Mouse (Mus musculus): ENCODE measurements at regions not wholly inside any gene's neighbourhood (a gene's known extent, or its start where the extent isn't known, plus 50 kb on each side); places are given as distances from the start of the nearest gene placed in this dataset.
A peak's percentile ranks its signal among the peaks of the same experiment; 100 is the strongest.

DNA sequence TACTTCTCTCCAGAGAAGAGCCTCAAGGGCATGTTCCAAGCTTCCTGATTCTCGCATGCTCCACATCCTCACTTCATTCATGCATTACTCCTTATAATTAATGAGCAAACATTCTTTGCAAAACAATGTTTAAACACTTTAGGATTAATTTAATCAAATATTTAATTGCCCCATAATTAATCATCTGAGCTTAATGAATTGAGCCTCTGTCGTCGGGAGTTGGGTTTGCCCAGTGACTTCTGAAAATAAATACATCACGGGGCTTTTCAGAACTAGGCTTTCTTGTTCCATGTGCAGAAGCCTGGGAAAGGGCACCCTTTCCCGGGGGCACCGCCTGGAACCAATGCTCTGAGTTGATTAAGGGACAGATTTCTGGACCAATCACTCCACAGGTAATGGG, 135.1 kb downstream of the Wscd1 start:
- no peaks in the 10 kb centered on the region for H3K4me1 ChIP-seq (ENCODE audit: control insufficient read depth, insufficient read depth, low read length)
- H3K27me3 ChIP-seq (ENCODE audit: control insufficient read depth, insufficient read depth, low read length), result no peaks in the 10 kb centered on the region
- H3K27ac ChIP-seq (replicated peaks; ENCODE audit: low read depth, low read length), result no peak overlapping the region
- no peaks in the 10 kb centered on the region for H3K36me3 ChIP-seq (replicated peaks; ENCODE audit: control insufficient read depth, insufficient read depth, low read depth, low read length)
- no peaks in the 10 kb centered on the region for H3K9me3 ChIP-seq (replicated peaks; ENCODE audit: control insufficient read depth, low read length)
- DNase-seq (ENCODE audit: low spot score) (no peak), ATAC-seq (replicated peaks; ENCODE audit: insufficient number of reproducible peaks, low FRiP score, low TSS enrichment, low read depth) (no peak)
- H3K4me2 ChIP-seq (ENCODE audit: low read depth, low read length), result no peak overlapping the region
- no peak overlapping the region for H3K4me3 ChIP-seq (ENCODE audit: low read depth, low read length)
- 74% methylated on average over 6 of the region's 6 CpGs for WGBS
- no peak overlapping the region for H3K9ac ChIP-seq (replicated peaks; ENCODE audit: low read length)

DNA sequence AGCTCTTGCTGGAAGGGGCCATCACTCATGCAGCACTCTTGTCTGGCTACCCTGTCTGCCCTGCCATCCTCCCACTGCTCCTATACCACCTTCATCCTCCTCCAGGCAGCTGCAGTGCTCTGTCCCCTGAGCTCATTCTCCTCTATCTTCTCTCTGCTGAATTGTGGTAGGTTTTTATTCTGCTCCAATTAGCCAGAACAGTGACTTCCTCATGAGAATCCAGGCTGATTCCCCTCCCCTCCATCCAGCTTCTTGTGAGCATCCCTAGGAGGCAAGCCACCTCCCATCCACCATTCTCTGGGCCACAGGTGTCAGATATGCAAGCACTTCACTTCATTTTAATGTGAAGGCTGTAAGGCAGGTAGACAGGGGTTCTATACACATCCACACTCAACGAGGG, 132.1 kb downstream of the Wscd1 start:
- Histone ChIP-seq H3K36me3 (replicated peaks; ENCODE audit: control insufficient read depth, insufficient read depth, low read depth, low read length) (no peaks in the 10 kb centered on the region), H3K27me3 (ENCODE audit: control insufficient read depth, insufficient read depth, low read length) (no peaks in the 10 kb centered on the region), H3K9ac (replicated peaks; ENCODE audit: low read length) (no peak overlapping the region), H3K27ac (replicated peaks; ENCODE audit: low read depth, low read length) (no peak overlapping the region), H3K4me3 (ENCODE audit: low read depth, low read length) (no peak overlapping the region), H3K9me3 (replicated peaks; ENCODE audit: control insufficient read depth, low read length) (no peaks in the 10 kb centered on the region), H3K4me1 (ENCODE audit: control insufficient read depth, insufficient read depth, low read length) (no peaks in the 10 kb centered on the region), H3K4me2 (ENCODE audit: low read depth, low read length) (no peak overlapping the region)
- DNase-seq (ENCODE audit: low spot score) (no peak), ATAC-seq (replicated peaks; ENCODE audit: insufficient number of reproducible peaks, low FRiP score, low TSS enrichment, low read depth) (no peak)
- 72% methylated on average over 1 of the region's 1 CpGs for WGBS

DNA sequence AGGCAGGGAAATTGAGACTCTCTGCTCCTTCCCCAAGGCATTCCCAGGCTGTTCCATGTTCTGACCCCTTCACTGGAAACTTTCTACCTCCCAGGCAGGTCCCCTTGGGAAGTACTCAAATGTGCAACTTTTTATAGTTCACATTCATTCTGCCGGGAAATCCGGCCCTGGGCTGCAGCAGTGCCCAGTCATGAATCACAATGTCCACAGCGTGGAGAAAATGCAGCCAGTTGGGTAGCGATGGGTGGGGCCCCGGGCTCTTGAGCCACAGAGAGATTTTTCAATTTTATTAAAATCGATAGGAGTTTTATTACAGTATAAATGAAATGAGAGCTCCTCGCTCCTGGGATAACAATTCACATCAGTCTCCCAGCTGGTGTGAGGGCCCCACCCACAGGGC, 121.6 kb downstream of the Wscd1 start:
- 76% methylated on average over 7 of the region's 7 CpGs for WGBS
- Histone ChIP-seq H3K4me1 (ENCODE audit: control insufficient read depth, insufficient read depth, low read length) (no peaks in the 10 kb centered on the region), H3K27ac (replicated peaks; ENCODE audit: low read depth, low read length) (no peak overlapping the region)

DNA sequence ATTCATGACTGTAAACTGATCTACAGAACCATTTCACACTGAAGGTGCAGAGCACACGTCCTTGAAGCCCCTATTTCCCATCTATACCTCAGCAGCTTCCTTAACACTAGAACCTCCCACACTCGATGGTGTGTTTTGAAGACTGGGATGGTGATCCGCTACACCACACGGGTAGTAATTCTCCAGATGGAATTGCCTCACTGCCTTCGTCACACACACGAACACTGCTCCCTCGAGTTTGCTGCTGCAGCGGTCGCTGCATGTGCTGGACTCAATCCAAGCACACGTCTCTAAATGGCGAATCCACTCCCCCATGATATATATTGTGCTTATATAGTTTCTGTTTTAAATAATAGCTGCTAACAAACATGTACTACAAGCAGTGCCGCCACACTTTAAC, 117.0 kb downstream of the Wscd1 start:
- H3K27me3 ChIP-seq (ENCODE audit: control insufficient read depth, insufficient read depth, low read length), result no peaks in the 10 kb centered on the region
- DNase-seq (ENCODE audit: low spot score) (no peak), ATAC-seq (replicated peaks; ENCODE audit: insufficient number of reproducible peaks, low FRiP score, low TSS enrichment, low read depth) (no peak)
- no peaks in the 10 kb centered on the region for H3K36me3 ChIP-seq (replicated peaks; ENCODE audit: control insufficient read depth, insufficient read depth, low read depth, low read length)
- no peak overlapping the region for H3K9ac ChIP-seq (replicated peaks; ENCODE audit: low read length)
- H3K4me3 ChIP-seq (ENCODE audit: low read depth, low read length), result no peak overlapping the region
- H3K4me1 ChIP-seq (ENCODE audit: control insufficient read depth, insufficient read depth, low read length), result no peaks in the 10 kb centered on the region
- H3K4me2 ChIP-seq (ENCODE audit: low read depth, low read length), result no peak overlapping the region
- 87% methylated on average over 12 of the region's 12 CpGs for whole genome bisulfite sequencing
- H3K9me3 ChIP-seq (replicated peaks; ENCODE audit: control insufficient read depth, low read length), result no peaks in the 10 kb centered on the region
- H3K27ac ChIP-seq (replicated peaks; ENCODE audit: low read depth, low read length), result no peak overlapping the region

More for the DNA sequence above, 121.6 kb downstream of the Wscd1 start:
- Histone ChIP-seq H3K4me3 (ENCODE audit: low read depth, low read length) (no peak overlapping the region), H3K9ac (replicated peaks; ENCODE audit: low read length) (no peak overlapping the region), H3K9me3 (replicated peaks; ENCODE audit: control insufficient read depth, low read length) (no peaks in the 10 kb centered on the region), H3K36me3 (replicated peaks; ENCODE audit: control insufficient read depth, insufficient read depth, low read depth, low read length) (no peaks in the 10 kb centered on the region), H3K27me3 (ENCODE audit: control insufficient read depth, insufficient read depth, low read length) (no peaks in the 10 kb centered on the region), H3K4me2 (ENCODE audit: low read depth, low read length) (no peak overlapping the region)
- DNase-seq (ENCODE audit: low spot score) (no peak), ATAC-seq (replicated peaks; ENCODE audit: insufficient number of reproducible peaks, low FRiP score, low TSS enrichment, low read depth) (no peak)

DNA sequence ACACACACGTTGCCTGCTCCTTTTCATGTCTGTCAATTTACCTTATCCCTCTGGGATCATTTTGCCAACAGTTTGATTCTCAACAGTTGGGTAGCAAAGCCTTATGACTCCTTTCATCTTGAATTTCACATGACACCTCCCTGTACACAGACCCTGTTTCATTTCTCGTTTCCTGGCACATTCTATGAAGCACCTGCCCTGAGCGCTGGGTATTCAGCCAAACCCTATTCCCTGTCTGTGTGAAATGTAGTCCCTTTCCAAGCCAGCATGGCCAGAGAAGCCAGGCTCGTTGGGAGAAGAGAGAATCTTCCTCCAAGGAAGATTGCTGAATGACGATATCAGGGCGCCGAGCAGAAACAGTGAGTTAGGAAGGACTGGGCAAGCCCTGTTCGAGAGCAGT, 108.2 kb downstream of the Wscd1 start:
- H3K4me2 ChIP-seq (ENCODE audit: low read depth, low read length), result no peak overlapping the region
- no peaks in the 10 kb centered on the region for H3K27me3 ChIP-seq (ENCODE audit: control insufficient read depth, insufficient read depth, low read length)
- H3K4me1 ChIP-seq (ENCODE audit: control insufficient read depth, insufficient read depth, low read length), result no peaks in the 10 kb centered on the region
- no peaks in the 10 kb centered on the region for H3K36me3 ChIP-seq (replicated peaks; ENCODE audit: control insufficient read depth, insufficient read depth, low read depth, low read length)
- H3K27ac ChIP-seq (replicated peaks; ENCODE audit: low read depth, low read length), result no peak overlapping the region
- no peak overlapping the region for H3K9ac ChIP-seq (replicated peaks; ENCODE audit: low read length)
- DNase-seq (ENCODE audit: low spot score) (no peak), ATAC-seq (replicated peaks; ENCODE audit: insufficient number of reproducible peaks, low FRiP score, low TSS enrichment, low read depth) (no peak)
- no peaks in the 10 kb centered on the region for H3K9me3 ChIP-seq (replicated peaks; ENCODE audit: control insufficient read depth, low read length)
- no peak overlapping the region for H3K4me3 ChIP-seq (ENCODE audit: low read depth, low read length)
- 85% methylated on average over 8 of the region's 8 CpGs for WGBS

DNA sequence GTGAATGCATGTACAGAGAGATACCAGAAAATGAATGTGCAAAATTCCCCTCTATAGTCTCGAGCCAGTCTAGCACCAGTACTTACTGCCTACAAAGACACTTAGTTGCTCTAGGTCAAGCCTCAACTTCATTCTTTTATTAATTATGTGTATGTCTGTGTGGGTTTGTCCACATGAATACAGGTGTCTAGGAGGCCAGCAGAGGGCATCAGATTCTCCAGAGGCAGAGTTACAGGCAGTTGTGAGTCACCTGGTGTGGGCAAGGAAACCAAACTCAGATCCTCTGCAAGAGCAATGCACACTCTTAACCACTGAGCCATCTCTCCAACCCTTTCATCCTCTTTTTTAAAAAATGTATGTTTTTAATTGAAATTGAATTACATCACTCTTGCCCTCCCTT, 105.8 kb downstream of the Wscd1 start:
- ATAC-seq (replicated peaks; ENCODE audit: insufficient number of reproducible peaks, low FRiP score, low TSS enrichment, low read depth) (no peak), DNase-seq (ENCODE audit: low spot score) (no peak)
- WGBS, result 86% methylated on average over 1 of the region's 1 CpGs
- no peak overlapping the region for H3K4me3 ChIP-seq (ENCODE audit: low read depth, low read length)
- H3K36me3 ChIP-seq (replicated peaks; ENCODE audit: control insufficient read depth, insufficient read depth, low read depth, low read length), result no peaks in the 10 kb centered on the region
- no peak overlapping the region for H3K9ac ChIP-seq (replicated peaks; ENCODE audit: low read length)
- no peak overlapping the region for H3K4me2 ChIP-seq (ENCODE audit: low read depth, low read length)
- no peaks in the 10 kb centered on the region for H3K4me1 ChIP-seq (ENCODE audit: control insufficient read depth, insufficient read depth, low read length)
- no peaks in the 10 kb centered on the region for H3K27me3 ChIP-seq (ENCODE audit: control insufficient read depth, insufficient read depth, low read length)
- no peaks in the 10 kb centered on the region for H3K9me3 ChIP-seq (replicated peaks; ENCODE audit: control insufficient read depth, low read length)
- H3K27ac ChIP-seq (replicated peaks; ENCODE audit: low read depth, low read length), result no peak overlapping the region

DNA sequence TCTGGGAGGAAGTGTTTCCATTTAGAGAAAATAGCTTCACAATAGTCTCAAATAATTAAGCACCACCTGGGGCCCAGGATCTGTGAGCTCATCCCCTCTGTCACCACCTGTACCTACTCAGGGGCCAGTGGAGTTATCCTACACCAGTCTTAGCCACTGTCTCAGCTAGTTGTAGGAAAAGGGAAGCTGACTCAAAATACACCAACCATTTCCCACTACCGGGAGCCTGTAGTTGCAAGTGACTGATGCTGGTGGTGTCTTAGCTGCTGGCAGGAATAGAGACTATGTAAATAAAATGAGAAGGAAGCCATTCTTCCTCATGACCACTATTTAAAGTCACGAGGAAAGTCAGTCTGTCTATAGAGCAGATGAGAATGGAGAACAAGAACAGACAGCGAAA, 105.3 kb downstream of the Wscd1 start:
- H3K4me2 ChIP-seq (ENCODE audit: low read depth, low read length), result no peak overlapping the region
- no peak overlapping the region for H3K9ac ChIP-seq (replicated peaks; ENCODE audit: low read length)
- 86% methylated on average over 3 of the region's 3 CpGs for WGBS
- no peak for ATAC-seq (replicated peaks; ENCODE audit: insufficient number of reproducible peaks, low FRiP score, low TSS enrichment, low read depth)
- H3K27me3 ChIP-seq (ENCODE audit: control insufficient read depth, insufficient read depth, low read length), result no peaks in the 10 kb centered on the region
- no peak overlapping the region for H3K4me3 ChIP-seq (ENCODE audit: low read depth, low read length)
- H3K4me1 ChIP-seq (ENCODE audit: control insufficient read depth, insufficient read depth, low read length), result no peaks in the 10 kb centered on the region
- H3K36me3 ChIP-seq (replicated peaks; ENCODE audit: control insufficient read depth, insufficient read depth, low read depth, low read length), result no peaks in the 10 kb centered on the region
- no peak overlapping the region for H3K27ac ChIP-seq (replicated peaks; ENCODE audit: low read depth, low read length)
- no peaks in the 10 kb centered on the region for H3K9me3 ChIP-seq (replicated peaks; ENCODE audit: control insufficient read depth, low read length)
- no peak for DNase-seq (ENCODE audit: low spot score)

DNA sequence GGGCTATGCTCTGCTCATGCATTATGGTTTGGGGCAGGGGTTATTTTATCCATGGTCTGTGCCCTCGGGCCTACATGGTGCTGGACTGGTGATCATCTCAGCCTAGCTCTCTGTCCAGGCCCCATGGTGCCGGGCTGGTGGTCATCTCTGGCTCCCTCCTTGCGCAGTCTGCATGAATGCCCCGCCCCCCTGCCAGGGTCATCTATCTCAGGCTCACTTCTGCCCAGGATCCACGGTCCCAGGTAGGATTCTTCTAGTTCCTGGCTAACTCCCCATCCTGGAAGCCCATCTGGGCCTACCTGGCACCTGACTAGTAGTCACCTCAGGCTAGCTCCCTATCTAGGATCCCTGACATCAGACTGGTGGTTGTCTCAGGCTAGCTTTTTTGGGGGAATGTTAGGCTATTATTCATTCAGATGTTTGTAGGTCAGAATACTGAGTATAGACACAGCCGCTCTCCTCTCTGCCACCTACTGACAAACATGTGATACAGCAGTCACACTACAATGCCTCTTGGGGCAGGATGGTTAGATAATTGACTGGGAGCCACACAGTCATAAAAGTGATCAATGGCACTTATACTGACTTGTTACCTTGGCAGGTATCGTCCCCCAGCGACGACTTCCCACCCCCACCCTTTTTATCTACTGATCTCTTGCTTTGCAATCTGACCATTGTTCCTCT, 98.1 kb downstream of the Wscd1 start:
- WGBS, result 58% methylated on average over 9 of the region's 9 CpGs
- H3K9me3 ChIP-seq (replicated peaks; ENCODE audit: control insufficient read depth, low read length), result no peaks in the 10 kb centered on the region
- no peak overlapping the region for H3K9ac ChIP-seq (replicated peaks; ENCODE audit: low read length)
- H3K4me3 ChIP-seq (ENCODE audit: low read depth, low read length), result no peak overlapping the region
- no peaks in the 10 kb centered on the region for H3K36me3 ChIP-seq (replicated peaks; ENCODE audit: control insufficient read depth, insufficient read depth, low read depth, low read length)
- H3K4me2 ChIP-seq (ENCODE audit: low read depth, low read length), result no peak overlapping the region
- H3K27ac ChIP-seq (replicated peaks; ENCODE audit: low read depth, low read length), result no peak overlapping the region
- no peaks in the 10 kb centered on the region for H3K4me1 ChIP-seq (ENCODE audit: control insufficient read depth, insufficient read depth, low read length)
- H3K27me3 ChIP-seq (ENCODE audit: control insufficient read depth, insufficient read depth, low read length), result no peaks in the 10 kb centered on the region
- ATAC-seq (replicated peaks; ENCODE audit: insufficient number of reproducible peaks, low FRiP score, low TSS enrichment, low read depth), result no peak; the same call in 1 of the 2 replicates
- DNase-seq (ENCODE audit: low spot score), result peak; percentile 9
